Mouse (Mus musculus) T-helper 17 cell (primary cell): ENCODE data around the gene Gspt1.
"Not testable (repeated sequence)": the region's sequence is repeated elsewhere in the genome, so short reads cannot be mapped to it uniquely, and the experiment has no call there.

Experiments used
- in situ Hi-C, 2 experiments: fragments of 300-600 bp; cut with MboI, MseI; formaldehyde crosslinking; loops; 1 replicate in 1 of 2; 2 replicates in 1 of 2; pipeline ENCODE4 v1.15.1; 2025; ENCODE audit warnings: high pct_unique_total_duplicates in 2 of 2

The Gspt1 gene

GRCm38 (mm10) chr16:11253898-11254722, at the start of gene Gspt1:
Gene Gspt1, minus strand, starts transcription at chr16:11254325.
- in situ Hi-C loops: no loop called here

GRCm38 (mm10) chr16:11303741-11304140, 49.6 kb upstream of the Gspt1 start:
- in situ Hi-C loops: loop anchor here (10.0 to 25.0 kb wide), 2 partner anchors 111 to 1016 kb away; no protein-coding TSS in a partner anchor

GRCm38 (mm10) chr16:11297700-11298099, 43.6 kb upstream of the Gspt1 start:
- in situ Hi-C loops: not testable (repeated sequence)

DNA sequence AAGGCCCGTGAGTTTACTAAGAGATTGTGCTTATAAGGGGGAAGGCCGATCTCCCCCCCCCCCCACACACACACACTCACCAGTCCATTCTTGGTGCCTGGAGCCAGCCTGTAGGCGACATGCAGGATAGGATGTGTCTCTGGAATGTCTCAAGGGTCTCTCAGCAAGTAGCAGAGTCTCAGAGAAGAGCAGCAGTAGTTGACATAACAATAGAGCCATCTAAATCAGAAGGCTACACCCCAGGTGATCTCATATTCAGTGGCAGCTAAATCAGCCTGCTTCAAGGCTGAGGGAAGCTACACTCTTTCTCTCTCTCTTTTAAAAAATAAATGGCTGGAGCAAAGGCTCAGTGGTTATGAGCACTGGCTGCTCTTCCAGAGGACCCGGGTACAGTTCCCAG, 41.5 kb upstream of the Gspt1 start:
- in situ Hi-C loops: not testable (repeated sequence)

- in situ Hi-C loops: not testable (repeated sequence)
These were observed 34.7 kb upstream of the Gspt1 start for GRCm38 (mm10) chr16:11288873-11289272.

GRCm38 (mm10) chr16:11285949-11286348, 31.8 kb upstream of the Gspt1 start:
- in situ Hi-C loops: no loop called here

DNA sequence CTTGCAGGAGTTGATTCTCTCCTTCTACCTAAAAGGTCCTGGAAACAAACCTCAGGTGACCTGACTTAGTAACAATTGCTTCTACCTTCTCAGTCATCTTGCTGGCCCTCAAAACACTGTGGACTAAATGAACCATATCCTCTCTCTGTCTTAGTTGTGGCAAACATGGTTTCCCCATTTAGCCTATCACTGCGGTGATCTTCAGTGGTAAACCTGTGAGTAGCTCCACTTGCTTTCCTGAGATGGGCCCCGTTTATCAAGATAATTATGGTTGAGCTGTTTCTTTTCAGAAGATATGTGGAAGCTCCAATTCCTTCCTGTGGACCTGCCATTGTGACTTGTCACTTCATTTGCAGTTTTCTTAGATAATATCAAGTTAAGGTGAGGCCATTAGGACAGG, 30.8 kb upstream of the Gspt1 start:
- in situ Hi-C loops: no loop called here

DNA sequence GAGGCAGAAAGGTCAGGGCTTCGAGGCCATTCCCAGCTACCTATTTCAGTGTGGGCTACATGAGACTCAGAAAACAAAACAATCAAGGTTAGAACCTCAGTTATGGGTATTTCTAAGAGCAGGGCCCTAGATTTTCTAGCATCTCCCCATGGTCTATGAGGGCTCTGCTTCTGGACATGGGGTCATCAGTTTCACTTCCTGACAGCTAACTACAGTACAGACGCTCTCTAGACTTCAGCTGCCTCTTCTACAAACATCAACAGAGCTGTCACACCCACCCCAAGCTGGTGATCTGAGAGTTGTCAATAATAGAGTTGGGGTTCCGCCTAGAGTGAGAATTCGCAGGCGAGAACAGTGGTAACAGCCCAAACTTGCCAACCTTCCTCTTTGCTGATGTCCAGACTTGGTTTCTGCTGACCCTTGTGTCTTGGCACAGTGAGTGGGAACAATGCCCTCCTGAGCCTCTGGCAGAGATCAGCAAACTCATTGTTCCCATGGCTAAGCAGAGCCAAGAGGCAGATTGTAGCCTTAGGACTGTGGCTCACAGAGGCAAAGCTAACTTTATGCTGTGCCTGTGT, 28.6 kb upstream of the Gspt1 start:
- in situ Hi-C loops: no loop called here

GRCm38 (mm10) chr16:11278778-11279177, 24.7 kb upstream of the Gspt1 start:
- in situ Hi-C loops: loop anchor here in 1 of 2 experiments (10.0 kb wide), 1 partner anchor 1254 kb away; no protein-coding TSS in a partner anchor

DNA sequence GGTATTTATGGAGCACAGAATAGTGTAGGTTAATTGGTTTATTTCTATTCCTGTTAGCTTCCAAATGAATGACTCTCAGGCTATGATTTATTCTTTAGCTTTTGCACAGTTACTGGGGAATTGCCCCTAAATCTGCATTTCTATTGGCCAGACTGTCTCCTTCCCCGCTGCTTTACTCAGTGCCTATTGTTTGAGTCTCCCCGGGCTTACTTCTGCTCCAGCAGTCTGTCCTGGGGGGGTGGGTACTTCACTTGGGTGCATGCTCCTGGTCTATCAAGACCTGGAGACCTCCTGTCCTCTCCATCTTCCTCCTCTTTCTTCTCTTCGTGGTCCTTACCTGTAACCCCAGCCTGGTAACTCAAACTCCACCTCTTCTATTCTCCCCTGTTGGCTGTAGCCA, 22.8 kb upstream of the Gspt1 start:
- in situ Hi-C loops: loop anchor here in 1 of 2 experiments (10.0 kb wide), 1 partner anchor 1252 kb away; no protein-coding TSS in a partner anchor

GRCm38 (mm10) chr16:11271073-11271472, 16.9 kb upstream of the Gspt1 start:
- in situ Hi-C loops: loop anchor here in 1 of 2 experiments (10.0 kb wide), 1 partner anchor 1246 kb away; no protein-coding TSS in a partner anchor

DNA sequence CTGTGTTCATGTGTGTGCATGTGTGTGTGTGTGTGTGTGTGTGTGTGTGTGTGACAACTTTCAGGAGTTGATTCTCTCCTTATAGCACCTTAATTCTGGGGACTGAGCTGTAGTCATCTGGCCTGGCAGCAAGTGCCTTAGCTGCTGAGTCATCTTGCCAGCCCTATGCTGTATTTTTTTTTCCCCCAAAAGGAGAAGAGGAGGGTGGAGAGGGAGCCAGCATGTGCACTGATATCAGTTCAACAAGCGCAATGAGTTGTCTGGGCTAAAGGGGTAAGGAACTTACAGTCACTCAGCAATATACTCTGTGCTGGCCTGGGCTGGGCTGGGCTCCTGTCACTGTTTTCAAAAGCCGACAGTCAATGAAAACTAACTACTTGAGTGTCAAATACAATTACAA, 16.5 kb upstream of the Gspt1 start:
- in situ Hi-C loops: loop anchor here in 1 of 2 experiments (10.0 kb wide), 1 partner anchor 1246 kb away; no protein-coding TSS in a partner anchor

DNA sequence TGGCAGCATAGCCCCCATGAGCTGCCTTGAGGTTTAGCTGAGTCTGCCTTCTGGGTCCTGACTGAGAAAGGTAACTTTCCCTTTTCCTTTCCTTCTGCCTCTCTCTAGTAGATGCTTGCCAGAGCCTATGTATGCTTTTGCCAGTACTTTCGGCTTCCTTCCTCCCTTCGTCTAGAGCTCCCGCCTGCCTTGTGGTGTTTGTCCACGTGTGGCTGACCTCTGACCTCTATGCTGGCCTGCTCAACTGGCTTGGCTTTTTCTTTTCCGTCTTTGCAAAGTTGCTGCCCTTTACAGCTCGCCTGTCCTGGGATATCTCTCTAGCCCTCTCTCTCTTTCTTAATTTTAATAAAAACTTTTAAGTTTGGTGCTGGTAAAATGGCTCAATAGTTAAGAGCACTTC, 15.7 kb upstream of the Gspt1 start:
- in situ Hi-C loops: loop anchor here in 1 of 2 experiments (10.0 kb wide), 1 partner anchor 1245 kb away; no protein-coding TSS in a partner anchor

- in situ Hi-C loops: no loop called here
These were observed 12.4 kb upstream of the Gspt1 start for GRCm38 (mm10) chr16:11266556-11266955.

GRCm38 (mm10) chr16:11263266-11263665, 9.1 kb upstream of the Gspt1 start:
- in situ Hi-C loops: no loop called here

DNA sequence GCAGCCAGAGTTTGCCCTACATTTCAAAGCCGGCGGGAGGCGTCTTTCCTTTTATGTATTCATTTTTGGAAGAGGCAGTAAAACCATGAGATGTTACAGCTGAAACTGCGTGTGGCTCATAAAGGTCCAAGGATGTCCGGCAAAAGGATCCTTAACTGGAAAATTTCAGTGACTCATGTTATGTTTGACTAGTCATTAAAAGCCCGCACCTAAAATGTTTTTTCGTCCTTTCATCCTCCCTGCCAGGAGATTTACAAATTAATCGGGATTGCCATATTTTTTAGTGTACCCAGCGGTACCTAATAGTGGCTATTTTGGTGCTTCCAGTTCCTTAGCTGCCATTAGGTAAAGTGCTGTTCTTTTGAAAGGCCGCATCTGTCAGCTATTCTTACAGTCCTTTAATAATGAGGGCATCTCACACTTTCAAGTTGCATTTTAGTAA, 619 bp upstream of the Gspt1 start:
- in situ Hi-C loops: no loop called here

DNA sequence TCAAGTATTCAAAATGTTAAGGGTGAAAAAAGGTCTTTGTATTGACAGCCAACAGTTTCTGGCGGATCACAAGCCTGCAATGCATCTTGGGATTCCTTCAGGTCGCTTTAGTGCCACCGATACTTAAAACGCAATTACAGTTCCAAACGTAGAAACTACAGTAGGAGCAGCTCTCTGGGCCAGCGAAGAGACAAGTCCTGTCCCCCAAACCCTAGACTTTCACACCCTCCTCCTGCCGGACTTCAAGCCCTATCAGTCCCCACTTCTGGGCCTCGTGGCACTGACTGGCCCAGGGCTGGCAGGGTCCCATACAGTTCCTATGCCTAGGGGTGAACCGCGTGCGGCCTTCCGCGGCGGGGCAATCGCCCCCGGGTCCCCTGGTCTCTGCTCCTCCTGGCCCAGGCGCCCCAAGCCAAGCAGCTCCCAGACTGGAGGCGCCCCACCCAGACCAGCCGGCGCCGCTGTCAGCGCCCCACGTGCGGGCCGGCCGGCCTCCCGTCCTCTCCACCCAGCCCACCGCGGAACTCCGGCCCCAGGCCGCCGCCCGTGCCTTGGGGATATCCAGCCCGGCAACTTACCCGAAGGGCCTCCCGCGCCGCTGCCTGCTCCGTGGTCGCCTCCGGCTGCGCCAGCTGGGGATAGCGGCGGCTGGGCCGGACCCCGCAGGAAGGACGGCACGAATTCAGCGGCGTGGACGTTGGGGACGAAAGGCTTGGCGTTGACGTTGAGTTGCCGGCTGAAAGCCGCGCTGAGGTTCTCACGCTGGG, 877 bp downstream of the Gspt1 start:
- in situ Hi-C loops: no loop called here

DNA sequence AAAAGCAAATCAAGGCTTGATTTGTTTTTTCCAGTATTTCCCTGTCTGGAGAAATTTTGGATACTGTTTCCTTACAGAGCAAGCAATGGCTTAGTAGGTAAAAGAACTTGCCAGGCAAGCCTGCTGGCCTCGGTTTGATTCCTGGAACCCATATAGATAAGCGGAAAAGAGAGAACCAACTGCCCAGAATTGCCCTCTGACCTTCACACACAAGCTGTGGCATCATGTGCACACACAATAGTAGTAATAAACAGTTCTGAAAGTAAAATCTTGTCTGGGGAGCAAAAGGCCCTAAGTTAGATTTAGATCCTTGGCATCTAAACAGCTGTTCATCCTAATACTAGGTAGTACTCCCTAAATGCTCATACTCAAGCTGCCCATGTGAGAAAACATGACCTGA, 6.3 kb downstream of the Gspt1 start:
- in situ Hi-C loops: loop anchor here in 1 of 2 experiments (10.0 kb wide), 1 partner anchor 167 kb away; no protein-coding TSS in a partner anchor

DNA sequence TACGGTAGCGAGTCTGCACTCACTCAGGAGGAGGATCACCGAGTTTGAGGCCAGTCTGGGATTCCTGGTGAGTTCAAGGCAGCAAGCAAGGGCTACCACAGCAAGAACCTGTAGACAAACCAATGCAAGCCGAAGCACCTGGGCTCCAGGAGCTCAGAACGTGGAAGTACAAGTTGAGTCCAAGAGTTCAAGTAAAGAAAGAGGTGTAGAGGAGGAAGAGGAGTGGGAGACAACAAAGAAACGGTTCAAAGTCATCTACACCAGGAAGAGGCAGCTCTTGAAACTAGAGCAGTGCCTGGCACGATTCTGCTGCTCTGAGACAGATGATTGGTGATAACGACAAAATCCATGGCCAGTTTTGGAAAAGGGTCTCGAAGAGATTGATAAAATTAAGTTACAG, 8.4 kb downstream of the Gspt1 start:
- in situ Hi-C loops: loop anchor here in 1 of 2 experiments (10.0 kb wide), 1 partner anchor 169 kb away; no protein-coding TSS in a partner anchor

- in situ Hi-C loops: loop anchor here in 1 of 2 experiments (10.0 kb wide), 1 partner anchor 172 kb away; no protein-coding TSS in a partner anchor
These were observed 11.7 kb downstream of the Gspt1 start for GRCm38 (mm10) chr16:11242401-11242800.

DNA sequence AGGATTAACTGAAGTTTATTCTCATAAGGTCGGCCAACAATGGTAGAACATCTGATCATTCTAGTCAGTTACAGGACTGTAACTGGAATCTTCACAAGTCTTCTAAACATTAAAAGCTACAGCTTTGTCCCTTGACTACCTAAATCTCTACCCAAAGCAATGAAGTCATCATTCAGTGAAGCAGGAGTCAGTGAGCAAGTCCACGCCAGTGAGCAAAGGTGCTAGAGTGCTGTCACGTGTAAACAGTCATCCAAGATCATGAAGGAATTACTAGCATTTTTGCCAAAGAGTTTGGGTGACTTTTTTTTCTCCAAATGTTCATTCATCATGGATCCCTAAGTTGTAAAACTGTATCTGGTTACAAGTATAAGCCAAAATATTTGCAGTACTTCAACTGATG, 36.3 kb downstream of the Gspt1 start:
- in situ Hi-C loops: no loop called here
